Mouse (Mus musculus): ENCODE data around the gene Hspd1. TPM values are rescaled to one million over a fixed set of nuclear protein-coding genes. Genes with fewer than 3 reads are reported as not detected.

Hspd1 gene
- polyA plus RNA-seq, 1 experiment, result 297 TPM

DNA sequence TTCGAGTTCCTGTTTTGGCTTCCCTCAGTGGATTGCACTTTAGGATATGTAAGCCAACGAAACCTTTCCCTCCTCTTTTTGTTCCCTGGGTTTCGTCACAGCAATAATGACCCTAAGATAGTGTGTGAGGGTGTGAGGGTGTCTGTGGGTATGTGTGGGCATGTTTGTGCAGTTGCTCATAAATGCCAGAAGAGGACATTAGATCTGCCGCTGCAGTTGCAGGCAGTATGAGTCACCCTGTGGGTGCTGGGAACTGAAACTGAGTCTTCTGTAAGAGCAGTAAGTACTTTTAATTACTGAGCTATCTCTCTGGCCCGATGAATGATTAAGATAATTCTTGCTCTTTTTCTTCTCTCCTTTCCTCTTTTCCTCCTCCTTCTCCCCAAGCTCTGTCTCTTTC lies 35.0 kb upstream of the Hspd1 start:
- Histone ChIP-seq H3K4me3 (ENCODE audit: insufficient read depth, poor library complexity, severe bottlenecking) (no peak overlapping the region), H3K36me3 (ENCODE audit: control insufficient read depth, insufficient read depth) (no peaks in the 10 kb centered on the region)
- TF ChIP-seq CTCF (IDR thresholded peaks at IDR 0.05; ENCODE audit: control insufficient read depth, insufficient read depth, insufficient read length), result no peak
- no peak for TF ChIP-seq USF1 (IDR thresholded peaks at IDR 0.05; ENCODE audit: low read depth)
- TF ChIP-seq MYOG (IDR thresholded peaks at IDR 0.05; ENCODE audit: control insufficient read depth, extremely low read depth, insufficient read length), result no peak
- TF ChIP-seq FOSL1 (IDR thresholded peaks at IDR 0.05; ENCODE audit: insufficient read depth, low read length, poor library complexity, severe bottlenecking), result no peak
- no peak for TF ChIP-seq MAX (IDR thresholded peaks at IDR 0.05)
- no peak for TF ChIP-seq CEBPB (IDR thresholded peaks at IDR 0.05; ENCODE audit: low read depth)
- no peak for TF ChIP-seq MYOD1 (IDR thresholded peaks at IDR 0.05; ENCODE audit: control insufficient read depth, insufficient read length, low read depth)

DNA sequence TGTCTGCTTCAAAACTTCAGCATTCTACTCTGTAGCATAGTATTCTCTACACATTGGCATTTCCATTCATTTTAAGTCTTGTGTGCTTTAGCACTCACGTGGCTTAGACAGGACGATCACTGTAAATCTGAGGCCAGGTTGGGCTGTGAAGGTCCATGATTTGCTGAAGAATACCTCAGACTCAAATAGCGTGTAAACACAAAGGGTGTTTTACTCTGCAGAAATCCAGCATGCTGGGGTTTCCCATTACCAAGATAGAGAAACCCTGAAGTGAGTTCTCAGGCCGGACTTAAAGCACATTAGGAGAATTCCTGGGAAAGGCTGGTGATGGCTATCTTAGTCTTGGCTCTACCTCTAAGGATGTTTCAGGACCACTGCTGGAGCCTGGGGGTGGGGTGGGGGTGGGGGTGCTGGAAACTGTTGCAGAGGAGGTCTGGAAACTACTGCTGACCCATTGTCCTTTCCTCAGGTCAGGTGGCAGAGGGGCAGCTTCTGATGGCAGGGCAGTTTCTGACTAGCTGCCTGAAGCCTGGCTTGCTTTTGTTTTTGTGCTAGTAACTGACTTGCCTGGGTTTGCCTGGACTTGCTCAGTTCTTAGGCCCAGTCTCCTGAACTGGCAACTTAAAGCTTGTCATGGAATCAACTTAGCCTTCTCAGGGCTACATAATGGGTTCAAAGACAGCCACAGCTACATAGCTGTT lies 21.2 kb upstream of the Hspd1 start:
- no peak for TF ChIP-seq MYOG (IDR thresholded peaks at IDR 0.05; ENCODE audit: control insufficient read depth, extremely low read depth, insufficient read length)
- no peak for TF ChIP-seq CEBPB (IDR thresholded peaks at IDR 0.05; ENCODE audit: low read depth)
- no peak for TF ChIP-seq USF1 (IDR thresholded peaks at IDR 0.05; ENCODE audit: low read depth)
- no peak for TF ChIP-seq CTCF (IDR thresholded peaks at IDR 0.05; ENCODE audit: control insufficient read depth, insufficient read depth, insufficient read length)
- Histone ChIP-seq H3K79me2 (ENCODE audit: control insufficient read depth, insufficient read depth) (no peaks in the 10 kb centered on the region), H3K36me3 (ENCODE audit: control insufficient read depth, insufficient read depth) (no peaks in the 10 kb centered on the region), H3K79me3 (ENCODE audit: low read depth) (no peaks in the 10 kb centered on the region), H3K4me3 (ENCODE audit: insufficient read depth, poor library complexity, severe bottlenecking) (no peak overlapping the region), H3ac (ENCODE audit: control insufficient read depth, insufficient read length, low read depth) (no peak overlapping the region), H3K27me3 (ENCODE audit: control insufficient read depth, insufficient read depth, insufficient read length) (no peaks in the 10 kb centered on the region)

More for the DNA sequence above, 35.0 kb upstream of the Hspd1 start:
- no peaks in the 10 kb centered on the region for H3K79me2 ChIP-seq (ENCODE audit: control insufficient read depth, insufficient read depth)
- H3K79me3 ChIP-seq (ENCODE audit: low read depth), result no peaks in the 10 kb centered on the region
- no peaks in the 10 kb centered on the region for H3K27me3 ChIP-seq (ENCODE audit: control insufficient read depth, insufficient read depth, insufficient read length)
- no peak overlapping the region for H3ac ChIP-seq (ENCODE audit: control insufficient read depth, insufficient read length, low read depth)

DNA sequence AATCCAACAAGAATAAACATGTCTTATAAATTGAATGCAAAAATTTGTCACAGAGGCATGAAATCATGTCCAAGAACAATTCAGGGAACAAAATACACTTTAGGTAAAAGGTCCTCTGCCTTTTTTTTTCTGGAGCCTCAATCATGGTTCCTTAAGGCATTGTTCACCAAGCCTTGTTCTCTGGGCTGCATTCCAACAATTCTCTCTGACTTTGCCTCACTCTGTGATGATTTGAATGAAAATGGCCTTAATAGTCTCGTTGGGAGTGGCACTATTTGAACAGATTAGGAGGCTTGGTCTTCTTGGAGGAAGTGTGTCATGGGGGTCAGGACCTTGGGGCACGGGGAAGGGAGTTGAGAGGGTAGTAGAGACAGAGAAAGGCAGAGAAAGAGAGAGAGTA lies 20.4 kb upstream of the Hspd1 start:
- H3K36me3 ChIP-seq (ENCODE audit: control insufficient read depth, insufficient read depth), result no peaks in the 10 kb centered on the region
- no peak for TF ChIP-seq MAX (IDR thresholded peaks at IDR 0.05)
- TF ChIP-seq MYOD1 (IDR thresholded peaks at IDR 0.05; ENCODE audit: control insufficient read depth, insufficient read length, low read depth), result no peak
- TF ChIP-seq CEBPB (IDR thresholded peaks at IDR 0.05; ENCODE audit: low read depth), result no peak
- TF ChIP-seq CTCF (IDR thresholded peaks at IDR 0.05; ENCODE audit: control insufficient read depth, insufficient read depth, insufficient read length), result no peak
- no peak for TF ChIP-seq FOSL1 (IDR thresholded peaks at IDR 0.05; ENCODE audit: insufficient read depth, low read length, poor library complexity, severe bottlenecking)
- TF ChIP-seq USF1 (IDR thresholded peaks at IDR 0.05; ENCODE audit: low read depth), result no peak
- TF ChIP-seq MYOG (IDR thresholded peaks at IDR 0.05; ENCODE audit: control insufficient read depth, extremely low read depth, insufficient read length), result no peak
- H3K4me3 ChIP-seq (ENCODE audit: insufficient read depth, poor library complexity, severe bottlenecking), result no peak overlapping the region
- no peak overlapping the region for H3ac ChIP-seq (ENCODE audit: control insufficient read depth, insufficient read length, low read depth)
- H3K79me3 ChIP-seq (ENCODE audit: low read depth), result no peaks in the 10 kb centered on the region
- H3K79me2 ChIP-seq (ENCODE audit: control insufficient read depth, insufficient read depth), result no peaks in the 10 kb centered on the region
- H3K27me3 ChIP-seq (ENCODE audit: control insufficient read depth, insufficient read depth, insufficient read length), result no peaks in the 10 kb centered on the region

DNA sequence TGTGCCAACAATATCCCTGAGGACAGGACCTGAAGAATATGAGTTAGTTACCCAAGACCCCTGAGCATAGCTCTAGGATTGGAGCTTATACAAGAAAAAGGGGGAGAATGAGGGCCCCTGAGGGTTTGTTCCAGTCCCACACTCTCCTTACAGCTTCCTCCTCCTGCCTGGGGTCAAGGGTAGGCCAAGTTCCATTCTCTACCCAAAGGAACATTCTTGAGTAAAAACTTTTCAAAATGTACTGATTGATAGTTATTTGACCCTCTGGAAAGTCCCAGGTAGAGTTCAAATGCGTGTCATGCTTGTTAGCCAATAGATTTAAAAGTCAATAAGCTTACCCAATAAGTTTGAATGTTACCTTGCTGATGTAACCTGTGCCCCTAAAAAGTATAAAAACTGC lies 19.6 kb upstream of the Hspd1 start:
- Histone ChIP-seq H3K36me3 (ENCODE audit: control insufficient read depth, insufficient read depth) (no peaks in the 10 kb centered on the region), H3K79me3 (ENCODE audit: low read depth) (no peaks in the 10 kb centered on the region), H3K79me2 (ENCODE audit: control insufficient read depth, insufficient read depth) (no peaks in the 10 kb centered on the region), H3ac (ENCODE audit: control insufficient read depth, insufficient read length, low read depth) (no peak overlapping the region), H3K4me3 (ENCODE audit: insufficient read depth, poor library complexity, severe bottlenecking) (no peak overlapping the region), H3K27me3 (ENCODE audit: control insufficient read depth, insufficient read depth, insufficient read length) (no peaks in the 10 kb centered on the region)
- no peak for TF ChIP-seq CTCF (IDR thresholded peaks at IDR 0.05; ENCODE audit: control insufficient read depth, insufficient read depth, insufficient read length)
- TF ChIP-seq MYOD1 (IDR thresholded peaks at IDR 0.05; ENCODE audit: control insufficient read depth, insufficient read length, low read depth), result no peak
- no peak for TF ChIP-seq USF1 (IDR thresholded peaks at IDR 0.05; ENCODE audit: low read depth)
- no peak for TF ChIP-seq MYOG (IDR thresholded peaks at IDR 0.05; ENCODE audit: control insufficient read depth, extremely low read depth, insufficient read length)
- no peak for TF ChIP-seq FOSL1 (IDR thresholded peaks at IDR 0.05; ENCODE audit: insufficient read depth, low read length, poor library complexity, severe bottlenecking)
- TF ChIP-seq CEBPB (IDR thresholded peaks at IDR 0.05; ENCODE audit: low read depth), result no peak
- TF ChIP-seq MAX (IDR thresholded peaks at IDR 0.05), result no peak

DNA sequence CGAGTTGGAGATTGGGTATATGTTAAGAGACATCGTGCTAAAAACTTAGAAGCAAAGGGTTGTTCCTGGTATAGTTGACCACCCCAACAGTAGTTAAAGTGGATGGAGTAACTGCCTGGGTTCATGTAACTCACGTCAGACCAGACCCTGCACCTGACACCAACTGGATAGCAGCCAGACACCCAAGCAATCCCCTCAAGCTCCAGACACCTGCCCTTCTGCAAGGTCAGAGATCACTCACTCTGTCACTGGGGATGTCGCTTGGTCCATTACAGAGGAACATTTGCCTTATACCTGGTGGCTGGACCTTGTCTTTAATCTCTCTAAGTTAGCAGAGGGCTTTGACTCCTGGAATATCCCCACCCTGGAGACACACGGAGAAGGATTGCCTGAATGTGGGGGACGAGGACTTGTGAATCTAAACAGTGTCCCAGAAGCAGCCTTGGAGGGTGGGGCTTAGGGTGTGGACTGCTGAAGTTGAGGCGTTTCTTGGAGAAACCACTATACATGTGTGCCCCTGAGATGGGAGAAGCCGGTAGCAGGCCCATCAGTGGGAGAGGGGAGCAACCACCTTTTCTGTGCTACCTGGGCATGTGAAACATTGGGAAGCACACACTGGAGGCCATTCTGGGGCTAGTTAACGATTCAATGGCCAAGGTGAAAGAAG lies 19.0 kb upstream of the Hspd1 start:
- H3K4me3 ChIP-seq (ENCODE audit: insufficient read depth, poor library complexity, severe bottlenecking), result no peak overlapping the region
- no peaks in the 10 kb centered on the region for H3K36me3 ChIP-seq (ENCODE audit: control insufficient read depth, insufficient read depth)
- no peaks in the 10 kb centered on the region for H3K27me3 ChIP-seq (ENCODE audit: control insufficient read depth, insufficient read depth, insufficient read length)
- H3K79me3 ChIP-seq (ENCODE audit: low read depth), result no peaks in the 10 kb centered on the region
- no peaks in the 10 kb centered on the region for H3K79me2 ChIP-seq (ENCODE audit: control insufficient read depth, insufficient read depth)
- H3ac ChIP-seq (ENCODE audit: control insufficient read depth, insufficient read length, low read depth), result no peak overlapping the region
- TF ChIP-seq MAX (IDR thresholded peaks at IDR 0.05), result no peak
- no peak for TF ChIP-seq MYOD1 (IDR thresholded peaks at IDR 0.05; ENCODE audit: control insufficient read depth, insufficient read length, low read depth)
- no peak for TF ChIP-seq USF1 (IDR thresholded peaks at IDR 0.05; ENCODE audit: low read depth)

DNA sequence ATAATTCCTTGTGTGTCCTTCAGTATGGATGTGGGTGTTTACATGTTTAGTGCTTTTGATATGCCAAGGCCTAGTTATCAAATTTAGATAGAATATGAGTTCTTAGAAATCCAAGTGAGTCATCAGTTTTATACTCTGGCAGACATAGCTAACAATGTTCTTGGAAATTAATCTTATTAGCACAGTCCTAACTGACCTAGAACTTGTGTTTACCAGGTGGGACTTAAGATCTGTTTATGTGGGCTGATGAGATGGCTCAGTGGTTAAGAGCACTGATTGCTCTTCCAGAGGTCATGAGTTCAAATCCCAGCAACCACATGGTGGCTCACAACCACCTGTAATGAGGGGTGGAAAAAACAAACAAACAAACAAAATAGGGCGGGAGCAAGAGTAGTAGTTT lies 4.4 kb upstream of the Hspd1 start:
- Histone ChIP-seq H3K36me3 (ENCODE audit: control insufficient read depth, insufficient read depth) (peaks cover 50% of the 10 kb centered on the region), H3K79me2 (ENCODE audit: control insufficient read depth, insufficient read depth) (peaks cover 39% of the 10 kb centered on the region), H3K4me3 (ENCODE audit: insufficient read depth, poor library complexity, severe bottlenecking) (no peak overlapping the region), H3ac (ENCODE audit: control insufficient read depth, insufficient read length, low read depth) (no peak overlapping the region), H3K27me3 (ENCODE audit: control insufficient read depth, insufficient read depth, insufficient read length) (no peaks in the 10 kb centered on the region), H3K79me3 (ENCODE audit: low read depth) (peaks cover 25% of the 10 kb centered on the region)
- TF ChIP-seq CEBPB (IDR thresholded peaks at IDR 0.05; ENCODE audit: low read depth) (no peak), USF1 (IDR thresholded peaks at IDR 0.05; ENCODE audit: low read depth) (no peak), FOSL1 (IDR thresholded peaks at IDR 0.05; ENCODE audit: insufficient read depth, low read length, poor library complexity, severe bottlenecking) (no peak), CTCF (IDR thresholded peaks at IDR 0.05; ENCODE audit: control insufficient read depth, insufficient read depth, insufficient read length) (no peak), MAX (IDR thresholded peaks at IDR 0.05) (no peak), MYOD1 (IDR thresholded peaks at IDR 0.05; ENCODE audit: control insufficient read depth, insufficient read length, low read depth) (no peak), MYOG (IDR thresholded peaks at IDR 0.05; ENCODE audit: control insufficient read depth, extremely low read depth, insufficient read length) (no peak)
